Mouse (Mus musculus) heart, embryonic 13.5 days (tissue): Measurements from ENCODE around the gene Fhit. TPM values are rescaled to one million over a fixed set of nuclear protein-coding genes. Genes with fewer than 3 reads are reported as not detected.

Source experiments
- ATAC-seq: fragments of 200-750 bp; cut with Nextera tagmentation; 2 replicates; pipeline ENCODE4 v1.8.0; 2017; ENCODE audit warnings: moderate TSS enrichment; ENCODE audit not compliant: insufficient number of reproducible peaks, low FRiP score, low TSS enrichment; ENCODE audit errors: extremely low read depth
- H3K27ac ChIP-seq: fragments of 300-500 bp; sonication (generic); replicated peaks from 2 replicates; pipeline ENCODE4 v1.5.1; 2015; ENCODE audit warnings: moderate library complexity, mild to moderate bottlenecking, inconsistent platforms
- H3K27me3 ChIP-seq: fragments of 300-500 bp; sonication (generic); replicated peaks from 2 replicates; pipeline ENCODE4 v1.6.1; 2015; ENCODE audit warnings: mild to moderate bottlenecking, inconsistent platforms
- H3K36me3 ChIP-seq: fragments of 300-500 bp; sonication (generic); 2 replicates; pipeline ENCODE4 v1.6.1; 2015; ENCODE audit warnings: mild to moderate bottlenecking, inconsistent platforms
- H3K4me1 ChIP-seq: fragments of 300-500 bp; sonication (generic); 2 replicates; pipeline ENCODE4 v1.6.1; 2015; ENCODE audit warnings: inconsistent platforms
- H3K4me2 ChIP-seq: fragments of 300-500 bp; sonication (generic); 2 replicates; pipeline ENCODE4 v1.6.1; 2015; ENCODE audit warnings: inconsistent platforms, mild to moderate bottlenecking, moderate library complexity
- H3K4me3 ChIP-seq: fragments of 300-500 bp; sonication (generic); 2 replicates; pipeline ENCODE4 v1.5.1; 2015; ENCODE audit warnings: moderate library complexity, mild to moderate bottlenecking, inconsistent platforms
- H3K9ac ChIP-seq: fragments of 300-500 bp; sonication (generic); 2 replicates; pipeline ENCODE4 v1.6.1; 2015; ENCODE audit warnings: inconsistent platforms, mild to moderate bottlenecking, moderate library complexity
- H3K9me3 ChIP-seq: fragments of 300-500 bp; sonication (generic); 2 replicates; pipeline ENCODE4 v1.6.1; 2016; ENCODE audit warnings: inconsistent platforms
- WGBS: fragments of 180-500 bp; shearing (Covaris S2); methylation state at CpG from one replicate; pipeline ENCODE4 v1.1.7; 2015; ENCODE audit warnings: mixed read lengths; 5-methylcytosine and 5-hydroxymethylcytosine counted together
- polyA plus RNA-seq: library from polyadenylated mRNA; unstranded; fragments of >200 nt; fragmentation: Nextera tagmentation; extraction: Ambion mirVana; gene quantifications from 2 replicates; pipeline ENCODE4 v1.2.1, GENCODE M21; 2015

The Fhit gene
- polyA plus RNA-seq, 1 experiment from 2014 or later, result 4.4 TPM

- Histone ChIP-seq H3K9me3 (no peaks in the 10 kb centered on the region), H3K27me3 (no peaks in the 10 kb centered on the region), H3K4me3 (no peak overlapping the region), H3K4me1 (no peaks in the 10 kb centered on the region), H3K9ac (no peak overlapping the region), H3K4me2 (no peak overlapping the region), H3K36me3 (no peaks in the 10 kb centered on the region), H3K27ac (no peak overlapping the region)
- 69% methylated on average over 7 of the region's 7 CpGs for WGBS
- no peak for ATAC-seq
Measured at GRCm38 (mm10) chr14:10917893-10918803, 243.7 kb downstream of the Fhit start.

- Histone ChIP-seq H3K27me3 (no peaks in the 10 kb centered on the region), H3K4me2 (no peak overlapping the region), H3K4me1 (no peaks in the 10 kb centered on the region), H3K4me3 (no peak overlapping the region), H3K36me3 (no peaks in the 10 kb centered on the region), H3K27ac (no peak overlapping the region), H3K9me3 (0 out of 2 replicates have a peak, but pooled peaks cover 10% of the 10 kb centered on the region), H3K9ac (no peak overlapping the region)
- ATAC-seq, result no peak
- 77% methylated on average over 2 of the region's 2 CpGs for WGBS
Measured at GRCm38 (mm10) chr14:10908011-10908410, 253.8 kb downstream of the Fhit start.

- Histone ChIP-seq H3K4me3 (no peak overlapping the region), H3K4me2 (no peak overlapping the region), H3K4me1 (no peaks in the 10 kb centered on the region), H3K27ac (no peak overlapping the region), H3K36me3 (no peaks in the 10 kb centered on the region), H3K9me3 (no peaks in the 10 kb centered on the region), H3K27me3 (no peaks in the 10 kb centered on the region), H3K9ac (no peak overlapping the region)
- ATAC-seq, result no peak
- 17% methylated on average over 1 of the region's 1 CpGs for WGBS
Measured at GRCm38 (mm10) chr14:10882759-10883158, 279.1 kb downstream of the Fhit start.

- Histone ChIP-seq H3K9ac (no peak overlapping the region), H3K4me2 (no peak overlapping the region), H3K27me3 (no peaks in the 10 kb centered on the region), H3K4me3 (no peak overlapping the region), H3K9me3 (no peaks in the 10 kb centered on the region), H3K4me1 (no peaks in the 10 kb centered on the region), H3K36me3 (no peaks in the 10 kb centered on the region), H3K27ac (no peak overlapping the region)
- WGBS, result 67% methylated on average over 2 of the region's 2 CpGs
- ATAC-seq, result no peak
Measured at GRCm38 (mm10) chr14:10880749-10881148, 281.1 kb downstream of the Fhit start.

- no peak for ATAC-seq
- H3K27me3 ChIP-seq, result no peaks in the 10 kb centered on the region
- 70% methylated on average over 3 of the region's 3 CpGs for WGBS
Measured at GRCm38 (mm10) chr14:10874595-10875372, 287.1 kb downstream of the Fhit start.

GRCm38 (mm10) chr14:10857606-10858005 is 304.2 kb downstream of the Fhit start:
- no peak overlapping the region for H3K9ac ChIP-seq
- H3K4me2 ChIP-seq, result no peak overlapping the region
- 25% methylated on average over 3 of the region's 3 CpGs for WGBS
- no peak overlapping the region for H3K4me3 ChIP-seq
- H3K9me3 ChIP-seq, result no peaks in the 10 kb centered on the region
- no peaks in the 10 kb centered on the region for H3K36me3 ChIP-seq
- no peak overlapping the region for H3K27ac ChIP-seq
- no peaks in the 10 kb centered on the region for H3K27me3 ChIP-seq
- ATAC-seq, result no peak
- no peaks in the 10 kb centered on the region for H3K4me1 ChIP-seq

More at GRCm38 (mm10) chr14:10874595-10875372, 287.1 kb downstream of the Fhit start:
- Histone ChIP-seq H3K9ac (no peak overlapping the region), H3K4me2 (no peak overlapping the region), H3K27ac (no peak overlapping the region), H3K4me1 (no peaks in the 10 kb centered on the region), H3K36me3 (no peaks in the 10 kb centered on the region), H3K9me3 (no peaks in the 10 kb centered on the region), H3K4me3 (no peak overlapping the region)

- H3K4me1 ChIP-seq, result no peaks in the 10 kb centered on the region
- H3K27ac ChIP-seq, result no peak overlapping the region
- H3K4me3 ChIP-seq, result no peak overlapping the region
- no peaks in the 10 kb centered on the region for H3K27me3 ChIP-seq
- no peak for ATAC-seq
- H3K9me3 ChIP-seq, result no peaks in the 10 kb centered on the region
- H3K36me3 ChIP-seq, result no peaks in the 10 kb centered on the region
- 60% methylated on average over 1 of the region's 1 CpGs for WGBS
- H3K9ac ChIP-seq, result no peak overlapping the region
- H3K4me2 ChIP-seq, result no peak overlapping the region
Measured at GRCm38 (mm10) chr14:10851936-10852335, 309.9 kb downstream of the Fhit start.

GRCm38 (mm10) chr14:10836001-10836400 is 325.8 kb downstream of the Fhit start:
- Histone ChIP-seq H3K36me3 (no peaks in the 10 kb centered on the region), H3K9ac (no peak overlapping the region), H3K4me2 (no peak overlapping the region), H3K27ac (no peak overlapping the region), H3K9me3 (no peaks in the 10 kb centered on the region), H3K27me3 (no peaks in the 10 kb centered on the region), H3K4me1 (no peaks in the 10 kb centered on the region), H3K4me3 (no peak overlapping the region)
- no peak for ATAC-seq
- WGBS, result 67% methylated on average over 1 of the region's 1 CpGs

- no peak overlapping the region for H3K4me2 ChIP-seq
- H3K4me1 ChIP-seq, result no peaks in the 10 kb centered on the region
- no peaks in the 10 kb centered on the region for H3K36me3 ChIP-seq
- no peaks in the 10 kb centered on the region for H3K27me3 ChIP-seq
- H3K4me3 ChIP-seq, result no peak overlapping the region
- WGBS, result 70% methylated on average over 4 of the region's 4 CpGs
- ATAC-seq, result no peak
- no peak overlapping the region for H3K27ac ChIP-seq
- no peaks in the 10 kb centered on the region for H3K9me3 ChIP-seq
- no peak overlapping the region for H3K9ac ChIP-seq
Measured at GRCm38 (mm10) chr14:10824819-10825218, 337.0 kb downstream of the Fhit start.

- WGBS, result 42% methylated on average over 2 of the region's 2 CpGs
- H3K9me3 ChIP-seq, result no peaks in the 10 kb centered on the region
- no peak overlapping the region for H3K9ac ChIP-seq
- H3K27me3 ChIP-seq, result no peaks in the 10 kb centered on the region
- no peak overlapping the region for H3K4me3 ChIP-seq
- H3K27ac ChIP-seq, result no peak overlapping the region
- no peak for ATAC-seq
- H3K36me3 ChIP-seq, result no peaks in the 10 kb centered on the region
- no peak overlapping the region for H3K4me2 ChIP-seq
- H3K4me1 ChIP-seq, result no peaks in the 10 kb centered on the region
Measured at GRCm38 (mm10) chr14:10813551-10813950, 348.3 kb downstream of the Fhit start.

- Histone ChIP-seq H3K4me1 (no peaks in the 10 kb centered on the region), H3K9me3 (no peaks in the 10 kb centered on the region), H3K27ac (no peak overlapping the region), H3K36me3 (no peaks in the 10 kb centered on the region), H3K4me3 (no peak overlapping the region), H3K4me2 (no peak overlapping the region), H3K9ac (no peak overlapping the region), H3K27me3 (no peaks in the 10 kb centered on the region)
- no peak for ATAC-seq
- 60% methylated on average over 4 of the region's 4 CpGs for WGBS
Measured at GRCm38 (mm10) chr14:10798489-10799180, 363.2 kb downstream of the Fhit start.
